Mouse (Mus musculus) MEL (cell line): ENCODE data around the gene Aifm3. TPM values are rescaled to one million over a fixed set of nuclear protein-coding genes. Genes with fewer than 3 reads are reported as not detected.

Source experiments
- DNase-seq: peaks from one replicate; pipeline ENCODE4 v3.0.0; 2011; ENCODE audit warnings: low read depth, low spot score
- H3K27ac ChIP-seq: 2 replicates; pipeline ENCODE4 v1.5.1; 2012; ENCODE audit warnings: low read depth, mild to moderate bottlenecking, control low read depth, low read length, moderate library complexity; ENCODE audit not compliant: control insufficient read depth
- H3K27me3 ChIP-seq, 2 experiments: fragments of 150-350 bp in 1 of 2; sonication (generic) in 1 of 2; 2 replicates each; pipeline ENCODE4 v1.6.1; 2012; ENCODE audit warnings: low read length in 2 of 2, mild to moderate bottlenecking in 2 of 2, improper control_type of control experiment in 1 of 2, moderate library complexity in 1 of 2; ENCODE audit not compliant: insufficient read depth in 2 of 2, control insufficient read depth in 1 of 2
- H3K36me3 ChIP-seq, 2 experiments: 2 replicates each; pipeline ENCODE4 v1.6.1; 2012 to 2014; ENCODE audit warnings: low read length in 2 of 2, improper control_type of control experiment in 1 of 2, inconsistent platforms in 1 of 2, mild to moderate bottlenecking in 1 of 2; ENCODE audit not compliant: insufficient read depth in 2 of 2, control insufficient read depth in 1 of 2
- H3K4me1 ChIP-seq, 2 experiments: fragments of 150-350 bp in 1 of 2; sonication (generic) in 1 of 2; 2 replicates each; pipeline ENCODE4 v1.6.1; 2012; ENCODE audit warnings: low read length in 2 of 2, improper control_type of control experiment in 1 of 2, mild to moderate bottlenecking in 1 of 2; ENCODE audit not compliant: insufficient read depth in 2 of 2, control insufficient read depth in 1 of 2
- H3K4me3 ChIP-seq, 2 experiments: fragments of 150-350 bp in 1 of 2; sonication (generic) in 1 of 2; 2 replicates each; pipeline ENCODE4 v1.5.1; 2012; ENCODE audit warnings: low read depth in 2 of 2, low read length in 2 of 2, mild to moderate bottlenecking in 2 of 2, moderate library complexity in 2 of 2, control low read depth in 1 of 2, improper control_type of control experiment in 1 of 2; ENCODE audit not compliant: control insufficient read depth in 1 of 2, insufficient read depth in 1 of 2
- H3K79me2 ChIP-seq: 2 replicates; pipeline ENCODE4 v1.6.1; 2012; ENCODE audit warnings: mild to moderate bottlenecking, low read length, moderate library complexity; ENCODE audit not compliant: control insufficient read depth, poor library complexity, insufficient read depth
- H3K9ac ChIP-seq: 2 replicates; pipeline ENCODE4 v1.6.1; 2012; ENCODE audit warnings: low read depth, mild to moderate bottlenecking, control low read depth, low read length, moderate library complexity; ENCODE audit not compliant: control insufficient read depth, poor library complexity, severe bottlenecking
- H3K9me3 ChIP-seq: fragments of 150-350 bp; sonication (generic); replicated peaks from 2 replicates; pipeline ENCODE4 v1.6.1; 2012; ENCODE audit warnings: mild to moderate bottlenecking, low read length, improper control_type of control experiment, moderate library complexity; ENCODE audit not compliant: insufficient read depth
- BHLHE40 ChIP-seq: IDR thresholded peaks from 2 replicates; pipeline ENCODE4 v1.6.1; 2012; ENCODE audit warnings: low read depth, mild to moderate bottlenecking, inconsistent platforms, low read length, improper control_type of control experiment, borderline replicate concordance
- CHD1 ChIP-seq: IDR thresholded peaks from 2 replicates; pipeline ENCODE4 v1.6.1; 2012; ENCODE audit warnings: low read depth, mild to moderate bottlenecking, inconsistent platforms, low read length, improper control_type of control experiment
- CTCF ChIP-seq, 3 experiments: IDR thresholded peaks in 2 of 3; conservative IDR thresholded peaks in 1 of 3; 2 replicates each; pipeline ENCODE4 v1.5.1; 2011 to 2012; ENCODE audit warnings: low read length in 3 of 3, low read depth in 2 of 3, mild to moderate bottlenecking in 2 of 3, improper control_type of control experiment in 1 of 3, inconsistent platforms in 1 of 3, mixed read lengths in 1 of 3, moderate library complexity in 1 of 3; ENCODE audit not compliant: control insufficient read depth in 1 of 3, insufficient read depth in 1 of 3, poor library complexity in 1 of 3, severe bottlenecking in 1 of 3
- EP300 ChIP-seq, 2 experiments: IDR thresholded peaks; 2 replicates each; pipeline ENCODE4 v1.6.1; 2011; ENCODE audit warnings: improper control_type of control experiment in 2 of 2, low read length in 2 of 2, low read depth in 1 of 2, mild to moderate bottlenecking in 1 of 2
- ETS1 ChIP-seq: IDR thresholded peaks from 2 replicates; pipeline ENCODE4 v1.6.1; 2012; ENCODE audit warnings: low read depth, mild to moderate bottlenecking, inconsistent platforms, low read length, improper control_type of control experiment, moderate library complexity
- GATA1 ChIP-seq: IDR thresholded peaks from 2 replicates; pipeline ENCODE4 v1.6.1; 2011; ENCODE audit warnings: low read depth, low read length, improper control_type of control experiment
- HCFC1 ChIP-seq: IDR thresholded peaks from 2 replicates; pipeline ENCODE4 v1.6.1; 2012; ENCODE audit warnings: low read depth, mild to moderate bottlenecking, inconsistent platforms, low read length, improper control_type of control experiment, moderate library complexity
- JUND ChIP-seq: IDR thresholded peaks from 2 replicates; pipeline ENCODE4 v1.6.1; 2011; ENCODE audit warnings: low read depth, mild to moderate bottlenecking, improper control_type of control experiment, low read length
- KAT2A ChIP-seq: conservative IDR thresholded peaks from 2 replicates; pipeline ENCODE4 v1.6.1; 2012; ENCODE audit warnings: low read depth, low read length, improper control_type of control experiment, inconsistent platforms
- MAFK ChIP-seq: IDR thresholded peaks from 2 replicates; pipeline ENCODE4 v1.6.1; 2011; ENCODE audit warnings: low read depth, mild to moderate bottlenecking, low read length, improper control_type of control experiment, borderline replicate concordance
- MAX ChIP-seq: IDR thresholded peaks from 2 replicates; pipeline ENCODE4 v1.6.1; 2011; ENCODE audit warnings: low read length, improper control_type of control experiment
- MAZ ChIP-seq: IDR thresholded peaks from 2 replicates; pipeline ENCODE4 v1.6.1; 2012; ENCODE audit warnings: low read depth, mild to moderate bottlenecking, inconsistent platforms, low read length, improper control_type of control experiment
- MEF2A ChIP-seq: IDR thresholded peaks from 2 replicates; pipeline ENCODE4 v1.6.1; 2014; ENCODE audit warnings: low read depth, mild to moderate bottlenecking, inconsistent platforms, low read length, improper control_type of control experiment; ENCODE audit not compliant: poor library complexity, insufficient replicate concordance, severe bottlenecking; ENCODE audit errors: extremely low read depth
- MYC ChIP-seq: IDR thresholded peaks from 2 replicates; pipeline ENCODE4 v1.6.1; 2011; ENCODE audit warnings: low read depth, mild to moderate bottlenecking, low read length, improper control_type of control experiment, moderate library complexity
- NELFE ChIP-seq: IDR thresholded peaks from 2 replicates; pipeline ENCODE4 v1.6.1; 2011; ENCODE audit warnings: low read depth, low read length, improper control_type of control experiment
- POLR2A ChIP-seq, 2 experiments: IDR thresholded peaks; 2 replicates each; pipeline ENCODE4 v1.6.1; 2011 to 2012; ENCODE audit warnings: low read length in 2 of 2, mild to moderate bottlenecking in 2 of 2, control low read depth in 1 of 2, improper control_type of control experiment in 1 of 2, low read depth in 1 of 2, moderate library complexity in 1 of 2; ENCODE audit not compliant: control insufficient read depth in 1 of 2, insufficient read depth in 1 of 2, poor library complexity in 1 of 2
- POLR2AphosphoS2 ChIP-seq: IDR thresholded peaks from 2 replicates; pipeline ENCODE4 v1.6.1; 2011; ENCODE audit warnings: low read length, improper control_type of control experiment
- POLR2AphosphoS5 ChIP-seq: IDR thresholded peaks from 2 replicates; pipeline ENCODE4 v1.6.1; 2012; ENCODE audit warnings: low read depth, borderline replicate concordance, mild to moderate bottlenecking, inconsistent platforms, low read length, moderate library complexity, mixed read lengths
- RAD21 ChIP-seq: IDR thresholded peaks from 2 replicates; pipeline ENCODE4 v1.6.1; 2011; ENCODE audit warnings: mild to moderate bottlenecking, low read depth, low read length, improper control_type of control experiment
- RCOR1 ChIP-seq: IDR thresholded peaks from 2 replicates; pipeline ENCODE4 v1.6.1; 2012; ENCODE audit warnings: low read depth, mild to moderate bottlenecking, inconsistent platforms, low read length, improper control_type of control experiment
- SIN3A ChIP-seq: IDR thresholded peaks from 2 replicates; pipeline ENCODE4 v1.6.1; 2012; ENCODE audit warnings: low read length, improper control_type of control experiment, inconsistent platforms
- SMC3 ChIP-seq: IDR thresholded peaks from 2 replicates; pipeline ENCODE4 v1.6.1; 2011; ENCODE audit warnings: low read depth, low read length, improper control_type of control experiment
- TAL1 ChIP-seq: IDR thresholded peaks from 2 replicates; pipeline ENCODE4 v1.6.1; 2012; ENCODE audit warnings: mild to moderate bottlenecking, inconsistent platforms, low read length, moderate library complexity, mixed read lengths
- TBP ChIP-seq: IDR thresholded peaks from 2 replicates; pipeline ENCODE4 v1.8.0; 2011; ENCODE audit warnings: low read depth, low read length, improper control_type of control experiment
- TCF12 ChIP-seq: IDR thresholded peaks from 2 replicates; pipeline ENCODE4 v1.6.1; 2014; ENCODE audit warnings: low read depth, mild to moderate bottlenecking, inconsistent platforms, low read length, improper control_type of control experiment, moderate library complexity
- UBTF ChIP-seq: IDR thresholded peaks from 2 replicates; pipeline ENCODE4 v1.6.1; 2012; ENCODE audit warnings: low read depth, mild to moderate bottlenecking, inconsistent platforms, low read length, improper control_type of control experiment, moderate library complexity, borderline replicate concordance; ENCODE audit not compliant: insufficient read depth
- USF2 ChIP-seq, 2 experiments: IDR thresholded peaks; 2 replicates each; pipeline ENCODE4 v1.6.1; 2011 to 2012; ENCODE audit warnings: improper control_type of control experiment in 2 of 2, low read length in 2 of 2, borderline replicate concordance in 1 of 2, inconsistent platforms in 1 of 2, low read depth in 1 of 2, mild to moderate bottlenecking in 1 of 2; ENCODE audit not compliant: insufficient read depth in 1 of 2
- ZKSCAN1 ChIP-seq: IDR thresholded peaks from 2 replicates; pipeline ENCODE4 v1.6.1; 2012; ENCODE audit warnings: low read depth, mild to moderate bottlenecking, inconsistent platforms, low read length, improper control_type of control experiment, moderate library complexity
- ZMIZ1 ChIP-seq: IDR thresholded peaks from 2 replicates; pipeline ENCODE4 v1.6.1; 2012; ENCODE audit warnings: low read depth, mild to moderate bottlenecking, inconsistent platforms, low read length, improper control_type of control experiment, moderate library complexity
- polyA plus RNA-seq, 2 experiments: library from polyadenylated mRNA; stranded (reverse) in 1 of 2; unstranded in 1 of 2; fragments of >175 nt in 1 of 2; fragments of >200 nt in 1 of 2; gene quantifications; 2 replicates each; pipeline versions ENCODE4 v1.2.1 to v1.2.4; 2012; ENCODE audit warnings: low replicate concordance in 2 of 2, low read depth in 1 of 2; ENCODE audit not compliant: insufficient read length in 2 of 2, insufficient read depth in 1 of 2, missing spikeins in 1 of 2
- total RNA-seq: library from RNA; depleted of rRNA; stranded (reverse); fragments of 300-350 nt; gene quantifications from 2 replicates; pipeline ENCODE4 v1.2.3, GENCODE M21; 2012

Gene Aifm3
- total and polyA plus RNA-seq, 3 experiments, result 0.23 to 0.52 TPM; not detected in 1

DNA sequence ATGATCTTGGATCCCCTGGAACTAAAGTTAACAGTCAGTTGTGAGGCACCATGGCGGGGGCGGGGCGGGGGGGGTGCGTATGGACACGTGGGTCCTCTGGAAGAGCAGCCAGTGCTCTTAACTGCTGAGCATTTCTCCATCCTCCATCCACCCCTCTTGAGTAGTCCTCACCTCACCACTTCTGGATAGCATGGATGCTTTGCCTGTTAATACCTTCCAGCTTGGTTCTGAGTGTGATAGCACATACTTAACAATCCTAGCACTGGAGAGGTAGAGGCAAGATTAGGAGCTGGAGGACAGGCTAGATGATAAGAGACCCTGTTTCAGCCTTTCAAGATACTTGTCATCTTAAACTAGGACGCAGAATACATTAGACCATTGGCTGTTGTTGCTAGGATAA, 16.9 kb upstream of the Aifm3 start:
- H3K9ac ChIP-seq, result no peak overlapping the region
- peaks cover 26% of the 10 kb centered on the region for H3K79me2 ChIP-seq
- no peaks in the 10 kb centered on the region for H3K27me3 ChIP-seq
- H3K4me1 ChIP-seq, result no peaks in the 10 kb centered on the region
- H3K4me3 ChIP-seq, result no peak overlapping the region
- DNase-seq, result no peak
- no peaks in the 10 kb centered on the region for H3K9me3 ChIP-seq
- peaks cover 5 to 11% of the 10 kb centered on the region in 2 experiments; a peak in 3 of 4 replicates for H3K36me3 ChIP-seq
- no peak overlapping the region for H3K27ac ChIP-seq
- no peak for TF ChIP-seq BHLHE40
- TF ChIP-seq POLR2AphosphoS5, result no peak
- no peak for TF ChIP-seq ZMIZ1
- no peak for TF ChIP-seq CTCF (IDR thresholded peaks at IDR 0.05 in 2 of 3, conservative IDR thresholded peaks at IDR 0.05 in 1 of 3; ENCODE audit: control insufficient read depth in 1 of 3, insufficient read depth in 1 of 3, low read depth in 2 of 3, low read length in 3 of 3, poor library complexity in 1 of 3, severe bottlenecking in 1 of 3)
- TF ChIP-seq RCOR1, result no peak
- no peak for TF ChIP-seq KAT2A
- TF ChIP-seq TBP, result no peak
- no peak for TF ChIP-seq SIN3A
- TF ChIP-seq JUND, result no peak
- TF ChIP-seq TCF12, result no peak
- TF ChIP-seq POLR2A (IDR thresholded peaks at IDR 0.05; ENCODE audit: control insufficient read depth in 1 of 2, insufficient read depth in 1 of 2, low read depth in 1 of 2, low read length in 2 of 2, poor library complexity in 1 of 2), result no peak
- TF ChIP-seq UBTF, result no peak
- TF ChIP-seq HCFC1, result no peak
- TF ChIP-seq MAFK, result no peak
- TF ChIP-seq EP300 (IDR thresholded peaks at IDR 0.05; ENCODE audit: low read depth in 1 of 2, low read length in 2 of 2), result no peak
- TF ChIP-seq, all 39 proteins: peak for 0

- Histone ChIP-seq H3K79me2 (peaks cover 27% of the 10 kb centered on the region), H3K27me3 (no peaks in the 10 kb centered on the region), H3K9ac (no peak overlapping the region), H3K36me3 (peaks cover 11 to 19% of the 10 kb centered on the region in 2 experiments), H3K27ac (no peak overlapping the region), H3K4me3 (no peak overlapping the region), H3K4me1 (peaks cover 8 to 13% of the 10 kb centered on the region in 2 experiments), H3K9me3 (no peaks in the 10 kb centered on the region)
- TF ChIP-seq MAX (no peak), SMC3 (peak; percentile 72), USF2 (IDR thresholded peaks at IDR 0.05; ENCODE audit: borderline replicate concordance in 1 of 2, insufficient read depth in 1 of 2, low read depth in 1 of 2, low read length in 2 of 2) (no peak), MAZ (no peak), TCF12 (no peak), GATA1 (no peak; the same call in 1 of the 2 replicates), MYC (no peak), MEF2A (no peak), CTCF (IDR thresholded peaks at IDR 0.05 in 2 of 3, conservative IDR thresholded peaks at IDR 0.05 in 1 of 3; ENCODE audit: control insufficient read depth in 1 of 3, insufficient read depth in 1 of 3, low read depth in 2 of 3, low read length in 3 of 3, poor library complexity in 1 of 3, severe bottlenecking in 1 of 3) (peak; percentile 67 to 95 (median 77)), RCOR1 (no peak), CHD1 (no peak), RAD21 (peak; percentile 60), POLR2AphosphoS5 (no peak), TBP (no peak), SIN3A (no peak), ZKSCAN1 (no peak), NELFE (no peak), ETS1 (no peak), JUND (no peak), TAL1 (no peak), POLR2AphosphoS2 (no peak), POLR2A (IDR thresholded peaks at IDR 0.05; ENCODE audit: control insufficient read depth in 1 of 2, insufficient read depth in 1 of 2, low read depth in 1 of 2, low read length in 2 of 2, poor library complexity in 1 of 2) (no peak)
- DNase-seq, result peak; percentile 72
These were observed 15.3 kb upstream of the Aifm3 start for GRCm38 (mm10) chr16:17474091-17474490.
